Mouse (Mus musculus): ENCODE measurements at regions not wholly inside any gene's neighbourhood (a gene's known extent, or its start where the extent isn't known, plus 50 kb on each side); places are given as distances from the start of the nearest gene placed in this dataset.

- TF ChIP-seq CHD2 (IDR thresholded peaks at IDR 0.05; ENCODE audit: low read depth, low read length), result no peak
- TF ChIP-seq MAFK (IDR thresholded peaks at IDR 0.05; ENCODE audit: insufficient read depth, low read depth, low read length), result no peak
- no peak for TF ChIP-seq ZNF384 (IDR thresholded peaks at IDR 0.05; ENCODE audit: low read depth, low read length)
- TF ChIP-seq HCFC1 (IDR thresholded peaks at IDR 0.05; ENCODE audit: borderline replicate concordance, insufficient read depth, low read length), result no peak
- no peak for TF ChIP-seq ZC3H11A (IDR thresholded peaks at IDR 0.05; ENCODE audit: borderline replicate concordance, low read depth, low read length)
These were observed 136.3 kb upstream of the Gm11042 start for GRCm38 (mm10) chr12:74452375-74453090.

All from ES-E14 (cell line).